Comparison of ENCODE assay signal across 8 mouse cellular contexts in the genomic region with DNA sequence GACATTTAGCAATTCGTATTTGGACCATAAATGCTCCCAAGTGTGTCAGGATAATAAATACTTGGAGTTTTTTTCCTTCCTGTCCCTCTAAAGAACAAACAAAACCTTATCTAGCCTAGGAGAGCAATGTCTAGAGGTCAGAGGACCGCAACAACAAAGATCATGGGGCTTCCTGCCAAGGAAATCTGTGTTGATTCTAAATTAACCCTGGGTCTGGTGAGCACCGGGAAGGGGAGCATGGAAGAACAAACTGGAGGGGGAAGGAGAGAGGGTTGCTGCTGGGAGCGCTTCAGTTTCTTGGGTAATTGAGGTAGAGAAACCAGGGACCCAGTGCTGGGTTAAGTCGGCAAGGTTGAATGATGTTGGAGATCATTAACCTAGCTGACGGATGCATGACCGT. TPM values are rescaled to one million over a fixed set of nuclear protein-coding genes. Genes with fewer than 3 reads are reported as not detected.
A peak's percentile ranks its signal among the peaks of the same experiment; 100 is the strongest.
DNase-seq lines count a peak whose midpoint lies in the region; ATAC-seq lines count a peak whose summit lies in the region.

No protein-coding gene starts in this region.

- peak; percentile 9 for DNase-seq in heart, adult 8-10 months (ENCODE audit: low spot score)
- no peak for DNase-seq in heart, postnatal 14 days
- DNase-seq in kidney, postnatal 14 days: peak; percentile 71
- DNase-seq in midbrain, embryonic 10.5 days (ENCODE audit: low spot score): no peak
- no peak for DNase-seq in retina, embryonic 14.5 days (ENCODE audit: low spot score)
- no peak for DNase-seq in left cerebral cortex, postnatal 36 days (ENCODE audit: low spot score in 2 of 2)
- no peak for DNase-seq in thymus, postnatal 25 days

- H3K4me2 ChIP-seq in heart, embryonic 12.5 days: peak overlapping the region; percentile 95

- no peaks in the 10 kb centered on the region for H3K36me3 ChIP-seq in heart, embryonic 12.5 days
- no peaks in the 10 kb centered on the region for H3K36me3 ChIP-seq in midbrain, embryonic 10.5 days

- H3K27ac ChIP-seq in heart, embryonic 12.5 days (ENCODE audit: poor library complexity, severe bottlenecking): no peak overlapping the region
- H3K27ac ChIP-seq in midbrain, embryonic 10.5 days (replicated peaks): no peak overlapping the region; the same call in 1 of the 2 replicates

- no peaks in the 10 kb centered on the region for H3K9me3 ChIP-seq in heart, embryonic 12.5 days (replicated peaks)
- no peaks in the 10 kb centered on the region for H3K9me3 ChIP-seq in midbrain, embryonic 10.5 days (replicated peaks)

- intact Hi-C loops in heart, postnatal 14 days (cut with DNase I): no loop called here
- intact Hi-C loops in left cerebral cortex, postnatal 36 days (cut with DNase I): no loop called here

- peaks cover 13% of the 10 kb centered on the region for H3K4me1 ChIP-seq in heart, embryonic 12.5 days (replicated peaks)
- peaks cover 24% of the 10 kb centered on the region for H3K4me1 ChIP-seq in midbrain, embryonic 10.5 days

- peaks cover 9% of the 10 kb centered on the region; the same call in 1 of the 2 replicates for H3K27me3 ChIP-seq in heart, embryonic 12.5 days (replicated peaks)
- H3K27me3 ChIP-seq in midbrain, embryonic 10.5 days (ENCODE audit: low read depth, poor library complexity, severe bottlenecking): peaks cover 46% of the 10 kb centered on the region

- ATAC-seq in heart, embryonic 12.5 days (ENCODE audit: insufficient number of reproducible peaks, low FRiP score): no peak

- H3K4me3 ChIP-seq in heart, embryonic 12.5 days: peak overlapping the region; percentile 84
- peak overlapping the region; percentile 78 for H3K4me3 ChIP-seq in midbrain, embryonic 10.5 days

- 14% methylated on average over 7 of the region's 7 CpGs for WGBS in heart, embryonic 12.5 days
- 21% methylated on average over 7 of the region's 7 CpGs for WGBS in midbrain, embryonic 10.5 days

- no peak overlapping the region for H3K9ac ChIP-seq in heart, embryonic 12.5 days

RNA-seq across cellular contexts. Expression of a gene that starts 0.5 kb away (rescaled TPM):
- total RNA-seq in heart, adult 8-10 months (2022): 1 to 10 TPM in 3 of 4 experiments, under 1 TPM in 1; 0.57 to 1.8 (median 1.2) TPM
- 1 to 10 TPM; 1.4 to 1.6 TPM for total RNA-seq in heart, postnatal 14 days (2021)
- polyA plus RNA-seq in heart, embryonic 12.5 days (2016; fragmentation: Nextera tagmentation; extraction: Ambion mirVana): 3.9 and 4.6 TPM in 2 replicates
- 3.5 TPM in 2 replicates for polyA plus RNA-seq in midbrain, embryonic 10.5 days (2016; fragmentation: Nextera tagmentation; extraction: Ambion mirVana)
- total RNA-seq in left cerebral cortex, postnatal 36 days (2021): 1 to 10 TPM in 1 of 2 experiments, under 1 TPM in 1; 0.96 to 1.7 TPM

RNA-seq across cellular contexts. Expression of a gene that starts 27.0 kb away (rescaled TPM):
- total RNA-seq in heart, adult 8-10 months (2022): not detected
- total RNA-seq in heart, postnatal 14 days (2021): not detected
- polyA plus RNA-seq in heart, embryonic 12.5 days (2016; fragmentation: Nextera tagmentation; extraction: Ambion mirVana): not detected in 2 replicates
- not detected in 2 replicates for polyA plus RNA-seq in midbrain, embryonic 10.5 days (2016; fragmentation: Nextera tagmentation; extraction: Ambion mirVana)
- total RNA-seq in left cerebral cortex, postnatal 36 days (2021): not detected

RNA-seq across cellular contexts. Expression of a gene that starts 31.2 kb away (rescaled TPM):
- total RNA-seq in heart, adult 8-10 months (2022): 10 to 100 TPM in 2 of 4 experiments, 1 to 10 TPM in 2; 8.4 to 10.7 (median 9.7) TPM
- 1 to 10 TPM; 5.7 to 6.2 TPM for total RNA-seq in heart, postnatal 14 days (2021)
- 34.5 and 34.6 TPM in 2 replicates for polyA plus RNA-seq in heart, embryonic 12.5 days (2016; fragmentation: Nextera tagmentation; extraction: Ambion mirVana)
- 58.3 and 58.7 TPM in 2 replicates for polyA plus RNA-seq in midbrain, embryonic 10.5 days (2016; fragmentation: Nextera tagmentation; extraction: Ambion mirVana)
- 10 to 100 TPM; 38.5 to 40.7 TPM for total RNA-seq in left cerebral cortex, postnatal 36 days (2021)

Comparison
In these comparisons a context has a peak if more than half of its experiments do, and no peak if none do; other contexts are left out.
1. DNase-seq: peak in heart, adult 8-10 months (single experiment) and kidney, postnatal 14 days (single experiment); none in heart, postnatal 14 days (0 of 2), midbrain, embryonic 10.5 days (single experiment), retina, embryonic 14.5 days (single experiment), left cerebral cortex, postnatal 36 days (0 of 2) and thymus, postnatal 25 days (single experiment).